Mouse (Mus musculus) lung, postnatal 0 days (tissue): ENCODE results near the gene Negr1.

Source experiments
- CTCF ChIP-seq: IDR thresholded peaks from 2 replicates; pipeline ENCODE4 v1.5.1; 2016; ENCODE audit warnings: antibody characterized with exemption, mild to moderate bottlenecking
- EP300 ChIP-seq: IDR thresholded peaks from 2 replicates; pipeline ENCODE4 v1.6.1; 2016; ENCODE audit warnings: antibody characterized with exemption, mild to moderate bottlenecking, control low read depth

- TF ChIP-seq CTCF = no peak
- no peak for TF ChIP-seq EP300
These were observed 229.6 kb downstream of the Negr1 start for GRCm38 (mm10) chr3:156791234-156791633.
